Mouse (Mus musculus) neural tube, embryonic 14.5 days (tissue): ENCODE data around the gene Mllt3. TPM values are rescaled to one million over a fixed set of nuclear protein-coding genes. Genes with fewer than 3 reads are reported as not detected.

ENCODE experiments used
- ATAC-seq: fragments of 200-750 bp; cut with Nextera tagmentation; 2 replicates; pipeline ENCODE4 v1.8.0; 2017; ENCODE audit warnings: low read depth, mild to moderate bottlenecking, moderate TSS enrichment, moderate library complexity
- H3K27ac ChIP-seq: fragments of 300-500 bp; sonication (generic); 2 replicates; pipeline ENCODE4 v1.5.1; 2014; ENCODE audit warnings: low read depth, mild to moderate bottlenecking, control low read depth, low read length, moderate library complexity, mixed read lengths
- H3K27me3 ChIP-seq: fragments of 300-500 bp; sonication (generic); 2 replicates; pipeline ENCODE4 v1.6.1; 2014; ENCODE audit warnings: low read length; ENCODE audit not compliant: control insufficient read depth, insufficient read depth
- H3K36me3 ChIP-seq: fragments of 300-500 bp; sonication (generic); 2 replicates; pipeline ENCODE4 v1.6.1; 2014; ENCODE audit warnings: low read length, mixed read lengths; ENCODE audit not compliant: control insufficient read depth, insufficient read depth
- H3K4me1 ChIP-seq: fragments of 300-500 bp; sonication (generic); 2 replicates; pipeline ENCODE4 v1.6.1; 2014; ENCODE audit warnings: low read length; ENCODE audit not compliant: control insufficient read depth, insufficient read depth
- H3K4me2 ChIP-seq: fragments of 300-500 bp; sonication (generic); 2 replicates; pipeline ENCODE4 v1.6.1; 2014; ENCODE audit warnings: mild to moderate bottlenecking, low read depth, low read length, control low read depth
- H3K4me3 ChIP-seq: fragments of 300-500 bp; sonication (generic); 2 replicates; pipeline ENCODE4 v1.5.1; 2014; ENCODE audit warnings: low read depth, low read length, control low read depth, mixed read lengths
- H3K9ac ChIP-seq: fragments of 300-500 bp; sonication (generic); replicated peaks from 2 replicates; pipeline ENCODE4 v1.6.1; 2014; ENCODE audit warnings: low read depth, mild to moderate bottlenecking, control low read depth, low read length, mixed read lengths
- H3K9me3 ChIP-seq: fragments of 300-500 bp; sonication (generic); 2 replicates; pipeline ENCODE4 v1.6.1; 2016; ENCODE audit warnings: low read length; ENCODE audit not compliant: control insufficient read depth
- WGBS: fragments of 180-500 bp; shearing (Covaris S2); extraction: QIAGEN DNeasy Blood & Tissue Kit; methylation state at CpG from one replicate; pipeline ENCODE4 v1.1.7; 2014; 5-methylcytosine and 5-hydroxymethylcytosine counted together
- polyA plus RNA-seq: library from polyadenylated mRNA; unstranded; fragments of >200 nt; fragmentation: Nextera tagmentation; extraction: Ambion mirVana; gene quantifications from 2 replicates; pipeline ENCODE4 v1.2.1, GENCODE M21; 2014

Mllt3 gene
- polyA plus RNA-seq, 1 experiment from 2014 or later: 79.4 TPM

DNA sequence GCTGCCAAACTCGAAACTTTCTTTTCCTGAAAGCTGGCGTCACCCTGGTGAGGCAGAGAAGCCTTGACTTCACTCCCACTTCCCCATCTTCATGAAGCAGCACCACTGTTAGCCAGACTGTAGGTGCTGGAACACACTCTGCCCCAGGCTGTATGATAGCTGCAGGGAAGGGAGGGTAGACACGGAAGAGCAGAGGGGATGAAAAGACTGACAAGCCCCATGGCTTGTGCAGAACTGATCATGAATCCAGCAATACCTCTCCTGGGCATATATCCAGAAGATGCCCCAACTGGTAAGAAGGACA, 69.4 kb downstream of the Mllt3 start:
- Histone ChIP-seq H3K9me3 (no peaks in the 10 kb centered on the region), H3K27ac (no peak overlapping the region), H3K4me3 (no peak overlapping the region), H3K9ac (no peak overlapping the region), H3K27me3 (no peaks in the 10 kb centered on the region), H3K4me1 (no peaks in the 10 kb centered on the region), H3K36me3 (no peaks in the 10 kb centered on the region), H3K4me2 (no peak overlapping the region)
- 84% methylated on average over 3 of the region's 3 CpGs for WGBS
- no peak for ATAC-seq

DNA sequence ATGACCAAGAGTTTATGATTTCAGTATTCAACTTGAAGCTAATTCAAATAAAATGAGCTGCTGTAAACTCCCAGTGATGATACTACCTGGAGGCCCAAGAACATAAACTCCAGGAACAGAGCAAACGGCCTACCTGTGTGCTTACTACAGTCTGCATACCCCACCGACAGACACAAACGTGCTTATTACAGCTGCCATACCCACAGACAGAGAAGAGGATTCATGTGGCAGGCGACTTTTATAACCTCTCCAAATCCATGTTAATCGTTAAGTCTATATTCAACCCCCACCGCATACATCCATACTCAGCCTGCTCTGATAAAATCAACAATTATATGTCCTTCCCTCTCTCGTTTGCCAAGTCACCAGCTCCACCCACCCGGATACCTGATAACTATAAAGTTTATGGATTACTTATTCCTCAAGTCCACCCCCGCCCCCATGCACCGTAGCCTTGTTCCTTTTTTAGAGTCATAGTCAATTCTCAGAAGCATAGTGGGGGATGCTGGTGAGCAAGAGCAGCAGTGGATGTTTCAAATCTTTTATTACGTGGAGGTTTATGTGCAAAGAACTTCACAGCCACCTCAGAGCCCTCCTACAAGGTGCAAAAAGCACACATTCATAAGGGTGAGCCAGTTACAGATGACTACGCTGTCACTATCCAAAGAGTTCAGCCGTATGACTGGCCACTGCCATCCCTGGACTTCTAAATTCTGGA, 70.0 kb downstream of the Mllt3 start:
- Histone ChIP-seq H3K4me3 (no peak overlapping the region), H3K27ac (no peak overlapping the region), H3K36me3 (no peaks in the 10 kb centered on the region), H3K27me3 (no peaks in the 10 kb centered on the region), H3K9me3 (no peaks in the 10 kb centered on the region), H3K9ac (no peak overlapping the region), H3K4me1 (no peaks in the 10 kb centered on the region), H3K4me2 (no peak overlapping the region)
- no peak for ATAC-seq
- WGBS: 88% methylated on average over 13 of the region's 13 CpGs

DNA sequence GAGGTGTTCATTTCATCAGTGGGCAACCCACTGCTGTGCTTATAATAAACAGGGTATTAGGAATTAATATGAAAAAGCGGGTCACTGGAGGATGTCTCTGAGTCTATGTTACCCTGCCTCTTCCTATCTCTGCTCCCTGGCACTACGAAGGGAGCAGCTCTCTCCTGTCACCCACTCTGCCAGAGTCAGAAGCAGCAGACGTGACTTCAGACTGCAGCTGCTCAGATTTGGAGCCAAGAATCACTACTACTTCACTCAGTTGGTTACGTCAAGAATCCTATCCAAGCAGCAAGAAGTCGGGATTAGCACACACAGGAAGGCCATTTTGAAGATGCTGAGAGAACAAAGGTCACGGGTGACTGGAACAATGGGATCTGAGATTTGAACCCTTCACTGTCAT, 71.3 kb downstream of the Mllt3 start:
- H3K4me1 ChIP-seq: no peaks in the 10 kb centered on the region
- H3K27ac ChIP-seq: no peak overlapping the region
- no peak overlapping the region for H3K4me3 ChIP-seq
- H3K4me2 ChIP-seq: no peak overlapping the region
- no peak overlapping the region for H3K9ac ChIP-seq
- 83% methylated on average over 6 of the region's 6 CpGs for WGBS
- no peaks in the 10 kb centered on the region for H3K9me3 ChIP-seq
- H3K36me3 ChIP-seq: no peaks in the 10 kb centered on the region
- H3K27me3 ChIP-seq: no peaks in the 10 kb centered on the region
- no peak for ATAC-seq

DNA sequence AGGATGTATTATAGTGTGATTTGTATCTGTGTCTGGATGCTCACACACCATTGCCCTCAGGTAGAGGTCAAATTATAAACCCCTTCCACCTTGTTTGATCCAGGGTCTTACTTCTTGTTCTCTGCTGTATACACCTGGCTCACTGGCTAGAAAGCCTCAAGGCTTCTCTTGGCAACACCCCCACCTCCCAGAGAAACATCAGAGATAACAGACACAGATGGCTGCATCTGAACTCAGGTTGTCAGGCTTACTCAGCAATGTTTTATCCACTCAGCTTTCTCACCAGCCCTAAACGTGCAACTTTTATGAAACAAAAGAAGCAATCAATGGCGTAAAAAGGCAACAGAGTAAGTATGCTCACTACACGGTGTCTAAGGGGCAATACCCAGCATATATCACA, 75.3 kb downstream of the Mllt3 start:
- Histone ChIP-seq H3K36me3 (no peaks in the 10 kb centered on the region), H3K9ac (no peak overlapping the region), H3K4me1 (no peaks in the 10 kb centered on the region), H3K27me3 (no peaks in the 10 kb centered on the region), H3K4me3 (no peak overlapping the region), H3K27ac (no peak overlapping the region), H3K4me2 (no peak overlapping the region), H3K9me3 (no peaks in the 10 kb centered on the region)
- WGBS: 45% methylated on average over 3 of the region's 3 CpGs
- no peak for ATAC-seq

DNA sequence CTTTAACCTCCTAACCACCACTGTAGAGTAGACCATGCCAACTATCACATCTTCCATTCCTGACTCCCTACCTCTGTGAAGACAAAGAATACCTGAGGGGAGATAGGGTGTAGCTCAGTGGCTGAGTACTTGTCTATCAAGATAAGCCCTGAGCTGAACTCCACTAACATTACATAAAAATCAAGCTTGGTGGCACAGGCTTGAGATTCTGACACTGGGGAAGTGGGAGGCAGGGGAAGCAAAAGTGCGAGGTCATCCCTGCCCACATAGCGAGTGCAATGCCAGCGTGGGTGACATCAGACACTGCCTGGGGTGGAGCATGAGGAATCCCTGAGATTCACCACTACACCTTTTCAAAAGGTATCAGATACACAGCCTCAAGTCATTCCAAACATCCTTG, 76.0 kb downstream of the Mllt3 start:
- no peak overlapping the region for H3K4me3 ChIP-seq
- H3K4me1 ChIP-seq: no peaks in the 10 kb centered on the region
- H3K27me3 ChIP-seq: no peaks in the 10 kb centered on the region
- no peak for ATAC-seq
- no peak overlapping the region for H3K9ac ChIP-seq
- no peaks in the 10 kb centered on the region for H3K36me3 ChIP-seq
- H3K9me3 ChIP-seq: no peaks in the 10 kb centered on the region
- H3K4me2 ChIP-seq: no peak overlapping the region
- no peak overlapping the region for H3K27ac ChIP-seq
- WGBS: 85% methylated on average over 3 of the region's 3 CpGs

DNA sequence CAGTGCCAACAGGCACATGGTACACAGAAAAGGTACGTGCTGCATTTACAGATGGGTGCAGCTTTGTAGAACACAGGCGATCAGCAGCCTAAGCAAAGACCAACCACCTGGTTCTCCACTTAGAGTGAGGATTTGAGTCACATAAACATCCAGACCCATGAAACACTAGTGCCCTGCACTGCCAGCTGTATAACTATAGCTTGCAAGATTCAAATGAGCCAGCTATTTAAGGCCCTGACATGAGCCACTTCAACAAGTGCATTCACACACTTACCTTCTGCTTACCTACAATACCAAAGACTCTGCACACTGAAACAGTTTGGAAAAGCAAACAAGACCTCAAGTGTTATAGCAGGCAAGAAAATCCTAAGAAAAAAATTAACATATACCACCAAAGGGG, 78.0 kb downstream of the Mllt3 start:
- WGBS: 89% methylated on average over 2 of the region's 2 CpGs
- ATAC-seq: no peak

DNA sequence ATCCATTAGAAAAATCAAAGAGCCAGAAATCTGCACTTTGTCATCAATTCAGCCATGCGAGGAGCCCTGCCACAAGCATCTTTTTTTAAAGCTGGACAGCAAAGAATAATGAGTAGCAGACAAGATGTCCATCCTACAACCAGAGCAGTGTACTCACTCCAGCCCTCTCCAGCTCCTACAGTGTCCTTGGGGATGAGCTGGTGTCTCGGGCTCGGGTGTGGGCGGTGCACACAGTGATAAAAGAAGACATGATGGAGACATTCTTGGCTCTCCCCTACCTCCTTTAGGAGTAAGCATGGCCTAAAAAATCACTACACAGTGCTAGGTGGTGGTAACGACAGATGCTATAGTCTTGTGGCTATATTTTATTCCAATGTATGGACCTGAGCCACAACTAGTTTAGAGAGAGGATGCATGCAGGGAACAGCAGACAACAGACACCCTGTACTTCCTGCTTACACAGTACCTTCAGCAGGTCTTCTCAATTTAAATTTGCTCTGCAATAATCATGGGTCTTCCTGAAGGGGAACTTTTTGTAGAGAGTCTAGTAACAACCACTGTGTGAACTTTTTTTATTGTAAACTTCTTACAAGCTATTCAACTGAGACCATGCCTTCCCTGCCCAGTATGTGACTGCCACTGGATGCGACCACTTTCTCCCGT, 78.6 kb downstream of the Mllt3 start:
- WGBS: 71% methylated on average over 7 of the region's 7 CpGs

More for the DNA sequence above, 78.0 kb downstream of the Mllt3 start:
- Histone ChIP-seq H3K4me3 (no peak overlapping the region), H3K4me1 (no peaks in the 10 kb centered on the region), H3K27ac (no peak overlapping the region), H3K9me3 (no peaks in the 10 kb centered on the region), H3K27me3 (no peaks in the 10 kb centered on the region), H3K9ac (no peak overlapping the region), H3K4me2 (no peak overlapping the region), H3K36me3 (no peaks in the 10 kb centered on the region)

DNA sequence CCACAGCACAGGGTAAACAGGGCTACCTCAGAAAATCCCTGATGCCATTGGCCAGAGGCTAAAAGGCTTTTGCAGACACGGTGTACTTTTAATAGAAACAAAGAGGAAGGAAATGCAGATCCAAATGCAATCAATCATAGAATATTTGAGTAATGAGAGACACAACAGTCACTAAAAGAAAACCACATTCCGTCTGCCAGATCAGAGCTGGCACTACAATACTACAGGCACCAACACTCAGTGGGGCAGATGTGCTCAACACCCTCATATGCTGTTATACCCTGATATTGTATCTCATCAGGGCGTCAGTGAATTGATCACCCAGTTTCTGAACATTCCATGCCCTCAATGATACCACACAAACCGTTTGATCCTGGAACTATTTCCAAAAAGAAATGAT, 79.4 kb downstream of the Mllt3 start:
- ATAC-seq: no peak
- Histone ChIP-seq H3K4me3 (no peak overlapping the region), H3K36me3 (no peaks in the 10 kb centered on the region), H3K27ac (no peak overlapping the region), H3K27me3 (no peaks in the 10 kb centered on the region), H3K4me2 (no peak overlapping the region), H3K9ac (no peak overlapping the region), H3K4me1 (no peaks in the 10 kb centered on the region), H3K9me3 (no peaks in the 10 kb centered on the region)
- WGBS: 79% methylated on average over 4 of the region's 4 CpGs

More for the DNA sequence above, 78.6 kb downstream of the Mllt3 start:
- H3K27me3 ChIP-seq: no peaks in the 10 kb centered on the region
- no peak overlapping the region for H3K4me2 ChIP-seq
- H3K4me1 ChIP-seq: no peaks in the 10 kb centered on the region
- H3K4me3 ChIP-seq: no peak overlapping the region
- no peak overlapping the region for H3K27ac ChIP-seq
- no peaks in the 10 kb centered on the region for H3K9me3 ChIP-seq
- ATAC-seq: 0 out of 2 replicates have a peak, but pooled peaks have one; percentile 17
- no peaks in the 10 kb centered on the region for H3K36me3 ChIP-seq
- no peak overlapping the region for H3K9ac ChIP-seq

DNA sequence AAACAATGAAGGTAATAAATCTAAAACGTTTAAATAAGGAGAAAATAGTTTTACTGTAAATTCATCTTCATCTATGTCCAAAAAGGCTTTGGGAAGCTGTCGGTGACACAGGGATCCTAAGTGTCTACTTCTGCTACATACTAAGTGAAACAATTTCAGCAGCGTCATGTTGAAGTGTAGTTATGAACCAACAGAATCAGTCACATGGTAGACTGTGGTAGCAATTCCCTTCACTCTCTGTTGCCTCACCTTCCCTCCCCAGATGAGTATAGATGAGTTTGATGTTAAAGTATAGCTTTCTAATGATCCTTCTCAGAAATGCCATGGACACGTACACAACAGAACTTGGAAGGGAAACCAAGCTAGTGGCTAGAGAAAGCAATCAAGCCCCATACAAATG, 79.9 kb downstream of the Mllt3 start:
- no peaks in the 10 kb centered on the region for H3K36me3 ChIP-seq
- no peak for ATAC-seq
- no peaks in the 10 kb centered on the region for H3K27me3 ChIP-seq
- no peaks in the 10 kb centered on the region for H3K9me3 ChIP-seq
- H3K4me2 ChIP-seq: no peak overlapping the region
- no peak overlapping the region for H3K4me3 ChIP-seq
- 83% methylated on average over 4 of the region's 4 CpGs for WGBS
- H3K27ac ChIP-seq: no peak overlapping the region
- no peak overlapping the region for H3K9ac ChIP-seq
- no peaks in the 10 kb centered on the region for H3K4me1 ChIP-seq
